Mouse (Mus musculus) gonadal fat pad, adult 2 months (tissue): ENCODE measurements around the gene Pdgfra. TPM values are rescaled to one million over a fixed set of nuclear protein-coding genes. Genes with fewer than 3 reads are reported as not detected.

Source experiments
- DNase-seq: peaks from one replicate; pipeline ENCODE4 v3.0.0-alpha.2; 2012; ENCODE audit warnings: low read depth
- polyA plus RNA-seq: library from polyadenylated mRNA; depleted of rRNA; stranded (reverse); fragments of >200 nt; gene quantifications from 2 replicates; pipeline ENCODE4 v1.2.3, GENCODE M21; 2012; rRNA removed

Pdgfra gene
- 34.4 and 49.3 TPM in 2 replicates for polyA plus RNA-seq

GRCm38 (mm10) chr5:75152021-75152425 is at the start of gene Pdgfra:
Gene Pdgfra (plus strand): TSS chr5:75152292.
- DNase-seq = no peak

- DNase-seq = no peak
Measured at GRCm38 (mm10) chr5:75106511-75106910, 45.6 kb upstream of the Pdgfra start.

GRCm38 (mm10) chr5:75109368-75109767 is 42.7 kb upstream of the Pdgfra start:
- no peak for DNase-seq

- no peak for DNase-seq
Measured at GRCm38 (mm10) chr5:75111781-75112180, 40.3 kb upstream of the Pdgfra start.

GRCm38 (mm10) chr5:75118840-75119239 is 33.3 kb upstream of the Pdgfra start:
- DNase-seq = no peak

- no peak for DNase-seq
Measured at GRCm38 (mm10) chr5:75121646-75122045, 30.4 kb upstream of the Pdgfra start.

GRCm38 (mm10) chr5:75134681-75135080 is 17.4 kb upstream of the Pdgfra start:
- DNase-seq = no peak

- DNase-seq = no peak
Measured at GRCm38 (mm10) chr5:75143092-75143491, 9.0 kb upstream of the Pdgfra start.

GRCm38 (mm10) chr5:75143767-75144166 is 8.3 kb upstream of the Pdgfra start:
- DNase-seq = no peak

- no peak for DNase-seq
Measured at GRCm38 (mm10) chr5:75145341-75145740, 6.8 kb upstream of the Pdgfra start.

- no peak for DNase-seq
Measured at GRCm38 (mm10) chr5:75146469-75146868, 5.6 kb upstream of the Pdgfra start.

GRCm38 (mm10) chr5:75148343-75149127 is 3.6 kb upstream of the Pdgfra start:
- DNase-seq = no peak

- DNase-seq = no peak
Measured at GRCm38 (mm10) chr5:75149380-75149779, 2.7 kb upstream of the Pdgfra start.

- no peak for DNase-seq
Measured at GRCm38 (mm10) chr5:75149880-75150279, 2.2 kb upstream of the Pdgfra start.

GRCm38 (mm10) chr5:75150341-75150981 is 1.6 kb upstream of the Pdgfra start:
- no peak for DNase-seq

- DNase-seq = no peak
Measured at GRCm38 (mm10) chr5:75151146-75151900, 769 bp upstream of the Pdgfra start.

- DNase-seq = no peak
Measured at GRCm38 (mm10) chr5:75152791-75153625, 916 bp downstream of the Pdgfra start.

GRCm38 (mm10) chr5:75153626-75153960 is 1.5 kb downstream of the Pdgfra start:
- DNase-seq = no peak

GRCm38 (mm10) chr5:75153961-75154620 is 2.0 kb downstream of the Pdgfra start:
- DNase-seq = no peak

GRCm38 (mm10) chr5:75154621-75155235 is 2.6 kb downstream of the Pdgfra start:
- no peak for DNase-seq

GRCm38 (mm10) chr5:75155281-75155680 is 3.2 kb downstream of the Pdgfra start:
- no peak for DNase-seq
